Mouse (Mus musculus): ENCODE results near the gene Herc3. TPM values are rescaled to one million over a fixed set of nuclear protein-coding genes. Genes with fewer than 3 reads are reported as not detected.
"Not testable (repeated sequence)": the region's sequence is repeated elsewhere in the genome, so short reads cannot be mapped to it uniquely, and the experiment has no call there.

Gene Herc3
- total RNA-seq (2021) (10 to 100 TPM; 27.6 to 54.3 TPM), polyA plus RNA-seq (2012; rRNA removed) (27.4 and 53.2 TPM in 2 replicates)
- long read RNA-seq, partial matches to known transcripts = 6 of 20 reads
- long read RNA-seq, other reads (novel, unspliced or antisense) = 14 of 20 reads

DNA sequence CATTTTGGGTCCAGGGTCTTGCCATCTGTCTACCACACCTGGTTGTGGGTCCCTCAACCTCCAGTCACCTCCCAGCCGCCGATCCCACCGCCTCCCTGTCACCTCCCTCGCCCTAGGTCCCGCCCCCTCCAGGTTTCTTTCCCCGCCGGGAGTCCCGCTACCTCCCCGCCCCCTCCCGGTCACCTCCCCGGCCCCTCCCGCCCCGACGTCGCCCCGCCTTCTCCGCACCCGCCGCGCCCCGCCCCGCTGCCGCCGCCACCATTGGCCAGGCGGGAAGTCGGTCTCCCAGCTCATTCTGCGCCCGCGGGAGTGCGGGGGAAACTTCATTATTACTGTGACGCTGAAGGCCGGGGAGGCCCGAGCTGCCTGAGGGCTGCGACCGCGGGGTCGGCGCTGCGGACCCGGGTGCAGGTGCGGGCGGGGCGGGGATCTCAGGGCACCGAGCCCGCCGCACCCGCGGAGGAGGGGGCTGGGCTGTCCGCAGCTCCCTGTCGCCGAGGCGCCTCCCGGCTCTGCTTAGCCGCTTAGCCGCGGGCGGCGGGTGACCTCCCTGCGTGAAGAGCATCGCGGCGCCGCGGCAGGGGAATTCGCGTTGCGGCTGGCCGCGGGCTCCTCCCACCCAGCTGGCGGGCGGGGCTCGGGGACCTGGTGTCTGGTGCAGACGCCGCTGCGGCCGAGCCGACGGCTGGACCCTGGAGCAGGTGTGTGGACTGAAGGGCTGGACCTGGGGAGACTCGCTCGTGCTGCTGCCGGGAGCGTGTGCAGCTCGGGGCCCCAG is at the start of gene Herc3:
Gene Herc3, plus strand, starts transcription at position 234 of the 778 bp plus-strand sequence.
- peak within 1 kb of the TSS; percentile 89 for H3K27ac ChIP-seq
- peak within 1 kb of the TSS; percentile 91 for H3K4me3 ChIP-seq
- TF ChIP-seq POLR2A (IDR thresholded peaks at IDR 0.05; ENCODE audit: insufficient read depth, low read depth, low read length) (peak; percentile 67; the same call in 1 of the 2 replicates), EP300 (IDR thresholded peaks at IDR 0.05; ENCODE audit: insufficient read depth, low read depth, low read length) (no peak), CTCF (IDR thresholded peaks at IDR 0.05) (no peak)
- peaks cover 2% of the 10 kb centered on the region; the same call in 1 of the 2 replicates for H3K36me3 ChIP-seq (ENCODE audit: control insufficient read depth, insufficient read depth, low read length)
- peaks cover 1% of the 10 kb centered on the region; the same call in 1 of the 2 replicates for H3K4me1 ChIP-seq (ENCODE audit: control insufficient read depth, insufficient read depth, low read length)
- H3K9ac ChIP-seq (ENCODE audit: low read depth, low read length) = peak within 1 kb of the TSS; percentile 89
- DNase-seq = peak; percentile 89
- H3K27me3 ChIP-seq (ENCODE audit: control insufficient read depth, insufficient read depth, low read length) = no peaks in the 10 kb centered on the region
- peaks cover 2% of the 10 kb centered on the region; the same call in 1 of the 2 replicates for H3K79me2 ChIP-seq (replicated peaks; ENCODE audit: control insufficient read depth, insufficient read depth, low read length)
- intact Hi-C loops (cut with DNase I) = loop anchor here (5.0 to 10.0 kb wide), 2 partner anchors 36 to 237 kb away; no protein-coding TSS in a partner anchor
- WGBS = under 1% methylated on average over 61 of the region's 83 CpGs

DNA sequence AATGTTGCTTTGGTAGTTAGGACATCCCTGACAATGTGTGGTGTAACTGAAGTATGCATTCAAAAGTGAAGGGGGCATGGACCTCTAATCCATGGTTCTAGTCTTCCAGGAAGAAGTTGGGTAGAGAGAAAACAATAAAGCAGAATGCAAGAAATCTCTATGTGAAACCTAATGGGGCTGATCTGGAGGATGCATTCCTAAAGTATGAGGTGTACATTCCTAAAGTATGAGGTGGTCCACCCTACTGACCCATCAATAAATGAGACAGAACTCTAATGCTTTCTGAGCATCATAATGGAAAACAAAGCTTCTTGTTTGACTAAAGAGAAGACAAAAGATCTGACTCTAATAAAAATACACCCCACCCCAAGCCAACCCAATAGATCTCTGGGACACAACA is 29.9 kb upstream of the Herc3 start:
- Histone ChIP-seq H3K4me3 (no peak overlapping the region), H3K36me3 (ENCODE audit: control insufficient read depth, insufficient read depth, low read length) (no peaks in the 10 kb centered on the region), H3K27me3 (ENCODE audit: control insufficient read depth, insufficient read depth, low read length) (no peaks in the 10 kb centered on the region), H3K4me1 (ENCODE audit: control insufficient read depth, insufficient read depth, low read length) (no peaks in the 10 kb centered on the region), H3K79me2 (replicated peaks; ENCODE audit: control insufficient read depth, insufficient read depth, low read length) (no peaks in the 10 kb centered on the region), H3K27ac (no peak overlapping the region), H3K9ac (ENCODE audit: low read depth, low read length) (no peak overlapping the region)
- no peak for TF ChIP-seq EP300 (IDR thresholded peaks at IDR 0.05; ENCODE audit: insufficient read depth, low read depth, low read length)
- no peak for TF ChIP-seq POLR2A (IDR thresholded peaks at IDR 0.05; ENCODE audit: insufficient read depth, low read depth, low read length)
- TF ChIP-seq CTCF (IDR thresholded peaks at IDR 0.05) = no peak
- no peak for DNase-seq
- intact Hi-C loops (cut with DNase I) = no loop called here

DNA sequence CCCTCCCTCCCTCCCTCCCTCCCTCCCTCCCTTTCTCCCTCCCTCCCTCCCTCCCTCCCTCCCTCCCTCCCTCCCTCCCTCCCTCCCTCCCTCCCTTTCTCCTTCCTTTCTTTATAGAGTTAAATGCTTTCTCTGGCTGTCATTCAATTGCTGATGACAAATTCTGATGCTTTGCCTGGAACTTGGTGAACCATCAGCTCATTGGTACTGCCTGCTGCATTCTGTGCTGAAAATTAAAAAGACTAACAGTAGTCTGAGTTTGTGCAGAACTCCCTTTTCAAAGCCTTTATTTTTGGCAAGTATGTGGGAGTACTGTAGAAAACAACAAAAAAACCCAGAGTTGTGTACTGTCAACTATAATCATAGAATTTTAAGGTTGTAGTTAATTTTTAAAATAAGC is 16.9 kb upstream of the Herc3 start:
- Histone ChIP-seq H3K4me1 (ENCODE audit: control insufficient read depth, insufficient read depth, low read length) (no peaks in the 10 kb centered on the region), H3K9ac (ENCODE audit: low read depth, low read length) (no peak overlapping the region), H3K4me3 (no peak overlapping the region), H3K27me3 (ENCODE audit: control insufficient read depth, insufficient read depth, low read length) (no peaks in the 10 kb centered on the region), H3K27ac (no peak overlapping the region), H3K36me3 (ENCODE audit: control insufficient read depth, insufficient read depth, low read length) (no peaks in the 10 kb centered on the region), H3K79me2 (replicated peaks; ENCODE audit: control insufficient read depth, insufficient read depth, low read length) (no peaks in the 10 kb centered on the region)
- intact Hi-C loops (cut with DNase I) = no loop called here
- no peak for TF ChIP-seq EP300 (IDR thresholded peaks at IDR 0.05; ENCODE audit: insufficient read depth, low read depth, low read length)
- no peak for TF ChIP-seq POLR2A (IDR thresholded peaks at IDR 0.05; ENCODE audit: insufficient read depth, low read depth, low read length)
- no peak for TF ChIP-seq CTCF (IDR thresholded peaks at IDR 0.05)
- DNase-seq = no peak

DNA sequence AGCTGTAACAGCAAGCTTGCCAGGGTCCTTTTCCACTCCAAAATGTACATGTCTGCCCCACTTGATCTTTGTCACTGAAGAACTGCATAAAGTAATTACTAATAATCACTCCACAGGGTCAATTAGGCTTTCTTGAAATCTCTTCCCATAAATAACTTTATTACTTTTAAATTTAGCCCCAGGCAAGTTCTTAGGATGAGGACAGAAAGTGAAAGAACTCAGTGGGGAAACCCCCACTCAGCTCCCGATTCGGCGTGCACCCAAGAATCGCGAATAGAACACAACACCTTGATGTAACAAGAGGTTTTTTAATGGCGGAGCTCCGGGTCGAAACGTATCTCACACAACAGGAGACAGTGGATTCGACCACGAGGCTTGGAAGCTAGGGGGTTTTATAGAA is 14.2 kb upstream of the Herc3 start:
- H3K4me1 ChIP-seq (ENCODE audit: control insufficient read depth, insufficient read depth, low read length); H3K36me3 ChIP-seq (ENCODE audit: control insufficient read depth, insufficient read depth, low read length); intact Hi-C loops (cut with DNase I); H3K4me3 ChIP-seq; DNase-seq; H3K27ac ChIP-seq; H3K27me3 ChIP-seq (ENCODE audit: control insufficient read depth, insufficient read depth, low read length); H3K9ac ChIP-seq (ENCODE audit: low read depth, low read length); H3K79me2 ChIP-seq (replicated peaks; ENCODE audit: control insufficient read depth, insufficient read depth, low read length): not testable (repeated sequence)
- WGBS = 94% methylated on average over 7 of the region's 11 CpGs

DNA sequence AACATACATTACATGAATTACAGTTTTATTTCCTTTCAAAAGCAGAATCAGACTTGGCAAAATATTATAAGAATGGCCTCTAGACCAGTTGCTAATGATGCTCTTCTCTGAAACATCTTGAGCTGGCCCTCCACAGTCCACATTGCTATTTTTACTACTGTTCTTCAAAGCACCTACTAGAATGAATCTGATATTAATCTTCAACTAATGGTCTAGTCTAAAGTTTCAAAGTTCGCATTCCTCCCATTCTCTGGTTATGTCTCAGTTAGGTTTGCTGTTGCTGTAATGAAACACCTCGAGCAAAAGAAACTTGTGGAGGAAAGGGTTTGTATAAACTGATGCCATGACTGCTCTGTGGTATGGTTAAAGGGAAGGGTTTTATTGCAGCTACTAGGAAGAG is 5.6 kb upstream of the Herc3 start:
- H3K4me3 ChIP-seq = no peak overlapping the region
- no peaks in the 10 kb centered on the region for H3K4me1 ChIP-seq (ENCODE audit: control insufficient read depth, insufficient read depth, low read length)
- H3K36me3 ChIP-seq (ENCODE audit: control insufficient read depth, insufficient read depth, low read length) = no peaks in the 10 kb centered on the region
- no peaks in the 10 kb centered on the region for H3K79me2 ChIP-seq (replicated peaks; ENCODE audit: control insufficient read depth, insufficient read depth, low read length)
- TF ChIP-seq POLR2A (IDR thresholded peaks at IDR 0.05; ENCODE audit: insufficient read depth, low read depth, low read length) = no peak
- no peak for TF ChIP-seq EP300 (IDR thresholded peaks at IDR 0.05; ENCODE audit: insufficient read depth, low read depth, low read length)
- no peak for TF ChIP-seq CTCF (IDR thresholded peaks at IDR 0.05)
- no peak overlapping the region for H3K9ac ChIP-seq (ENCODE audit: low read depth, low read length)
- intact Hi-C loops (cut with DNase I) = no loop called here
- no peak for DNase-seq
- H3K27ac ChIP-seq = no peak overlapping the region
- WGBS = 86% methylated on average over 2 of the region's 2 CpGs
- H3K27me3 ChIP-seq (ENCODE audit: control insufficient read depth, insufficient read depth, low read length) = no peaks in the 10 kb centered on the region

DNA sequence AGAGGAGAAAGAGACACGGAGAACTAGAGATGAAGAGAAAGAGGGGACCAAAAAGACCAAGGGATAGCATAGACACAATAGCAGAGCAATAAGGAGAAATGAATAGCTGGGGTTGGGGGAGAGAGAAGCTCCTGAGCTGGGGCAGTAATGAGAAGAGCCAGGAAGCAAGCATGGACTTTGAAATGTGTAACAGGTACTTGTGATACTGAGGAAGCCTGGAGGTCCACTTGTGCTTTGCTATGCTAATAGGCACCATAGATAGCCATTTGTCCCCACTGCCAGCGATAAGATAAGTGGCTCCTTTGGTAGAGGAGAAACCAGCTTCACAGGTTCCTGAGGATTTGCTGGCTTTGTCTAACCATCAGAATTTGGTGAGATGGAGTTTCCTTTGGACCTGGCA is 5.2 kb upstream of the Herc3 start:
- Histone ChIP-seq H3K4me1 (ENCODE audit: control insufficient read depth, insufficient read depth, low read length) (no peaks in the 10 kb centered on the region), H3K27me3 (ENCODE audit: control insufficient read depth, insufficient read depth, low read length) (no peaks in the 10 kb centered on the region), H3K4me3 (no peak overlapping the region), H3K36me3 (ENCODE audit: control insufficient read depth, insufficient read depth, low read length) (no peaks in the 10 kb centered on the region), H3K79me2 (replicated peaks; ENCODE audit: control insufficient read depth, insufficient read depth, low read length) (no peaks in the 10 kb centered on the region), H3K9ac (ENCODE audit: low read depth, low read length) (no peak overlapping the region), H3K27ac (no peak overlapping the region)
- WGBS = 76% methylated on average over 2 of the region's 2 CpGs
- TF ChIP-seq CTCF (IDR thresholded peaks at IDR 0.05) = no peak
- no peak for TF ChIP-seq EP300 (IDR thresholded peaks at IDR 0.05; ENCODE audit: insufficient read depth, low read depth, low read length)
- no peak for TF ChIP-seq POLR2A (IDR thresholded peaks at IDR 0.05; ENCODE audit: insufficient read depth, low read depth, low read length)
- intact Hi-C loops (cut with DNase I) = no loop called here
- no peak for DNase-seq
